Mouse (Mus musculus): Measurements from ENCODE around the gene Iqsec1.

Gene Iqsec1

DNA sequence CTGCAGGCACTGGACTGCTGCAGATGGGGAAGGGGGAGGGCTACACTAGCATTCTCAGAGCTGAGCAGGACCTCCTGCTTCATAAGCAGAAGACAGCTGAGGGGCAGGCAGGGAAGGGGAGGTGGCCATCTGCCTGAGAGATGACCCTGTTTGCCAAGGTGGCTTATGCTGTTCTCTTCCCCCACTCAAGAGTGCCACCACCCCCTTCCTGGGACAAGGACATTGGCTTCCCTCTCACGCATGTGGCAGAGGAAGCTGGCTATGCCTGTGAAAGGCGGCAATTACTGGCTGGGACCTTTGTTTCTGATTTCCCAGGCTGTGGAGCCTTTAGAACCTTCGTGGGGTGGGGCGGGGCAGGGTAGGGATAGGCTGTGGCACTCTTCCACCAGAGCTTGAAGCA, 204.5 kb downstream of the Iqsec1 start:
- no peak for DNase-seq (ENCODE audit: low spot score)

DNA sequence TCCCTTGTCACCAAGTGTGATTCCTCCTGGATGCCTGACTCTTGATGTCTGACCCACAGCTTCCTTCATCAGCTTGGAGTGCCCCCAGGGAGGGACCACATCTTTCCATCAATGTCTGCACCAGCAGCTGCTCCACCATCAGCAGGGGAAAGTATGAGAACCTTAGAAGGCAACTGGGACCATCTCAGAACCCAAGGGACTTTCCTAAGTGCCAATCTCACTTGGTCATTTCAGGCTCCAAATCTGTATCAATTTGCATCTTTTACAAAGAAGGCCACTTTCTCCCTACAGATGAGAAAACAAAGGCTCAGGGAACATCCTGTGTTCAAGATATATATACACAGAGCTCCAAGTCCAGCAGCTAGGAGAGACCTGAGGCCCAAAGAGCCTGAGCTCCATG, 205.3 kb downstream of the Iqsec1 start:
- DNase-seq (ENCODE audit: low spot score) = no peak

DNA sequence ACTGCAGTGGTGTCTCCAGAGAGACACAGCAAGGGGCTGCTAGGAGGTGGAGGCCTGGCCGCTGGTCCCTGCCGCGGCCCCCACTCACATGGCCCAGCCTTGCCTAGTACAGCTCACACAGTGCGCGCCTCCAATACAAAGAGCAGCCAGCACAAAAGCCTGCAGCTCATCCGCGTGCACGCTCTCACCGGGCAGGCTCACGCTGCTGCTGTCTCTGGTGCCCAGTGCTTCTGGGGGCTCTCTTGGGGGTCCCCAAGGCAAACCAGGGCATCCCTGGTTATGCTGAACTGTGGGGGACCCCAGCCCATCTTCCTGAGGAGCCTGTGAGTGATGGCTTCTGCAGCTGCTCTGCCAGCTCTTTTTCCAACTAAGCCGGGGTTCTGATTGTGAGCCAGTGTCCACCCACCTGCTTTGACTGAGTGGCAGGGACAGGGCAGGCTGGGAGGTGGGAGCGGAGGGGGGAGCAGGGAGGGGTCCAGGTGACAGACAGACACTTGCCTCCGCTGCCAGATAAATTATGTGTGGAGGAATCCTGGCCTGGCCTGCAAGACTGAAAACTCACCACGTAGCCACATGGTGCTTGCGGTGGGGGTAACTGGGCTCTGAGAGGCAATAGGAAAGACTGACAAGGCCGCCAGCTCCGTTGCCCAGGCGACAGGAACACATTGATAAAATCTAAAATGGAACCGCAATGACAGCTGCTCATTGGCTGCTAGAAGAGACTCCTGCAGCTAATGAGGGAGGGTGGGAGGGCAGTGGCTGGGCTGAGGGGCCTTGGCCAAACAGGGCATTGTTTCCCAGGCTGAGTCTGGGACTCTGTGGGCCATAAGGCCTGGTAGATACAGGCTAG, 206.3 kb downstream of the Iqsec1 start:
- no peak for DNase-seq (ENCODE audit: low spot score)

DNA sequence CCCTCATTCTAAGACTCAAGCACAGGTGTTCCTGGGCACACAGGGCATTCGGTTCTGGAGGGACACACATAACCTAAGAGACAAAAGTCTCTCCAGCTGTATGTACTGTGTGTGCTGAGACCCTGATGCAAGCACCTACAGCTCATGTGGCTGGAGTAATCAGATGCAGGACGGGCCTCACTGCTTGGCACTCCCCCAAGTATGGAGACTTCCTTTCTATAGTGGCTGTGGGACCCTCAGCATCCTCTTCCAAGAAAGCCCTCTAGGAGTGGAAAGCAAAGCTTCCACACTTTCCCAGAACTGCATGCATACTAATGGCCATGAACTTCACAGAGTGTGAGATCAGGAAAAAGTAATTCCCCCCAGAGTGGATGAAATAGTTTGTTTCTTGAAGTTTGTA, 208.0 kb downstream of the Iqsec1 start:
- DNase-seq (ENCODE audit: low spot score) = no peak

DNA sequence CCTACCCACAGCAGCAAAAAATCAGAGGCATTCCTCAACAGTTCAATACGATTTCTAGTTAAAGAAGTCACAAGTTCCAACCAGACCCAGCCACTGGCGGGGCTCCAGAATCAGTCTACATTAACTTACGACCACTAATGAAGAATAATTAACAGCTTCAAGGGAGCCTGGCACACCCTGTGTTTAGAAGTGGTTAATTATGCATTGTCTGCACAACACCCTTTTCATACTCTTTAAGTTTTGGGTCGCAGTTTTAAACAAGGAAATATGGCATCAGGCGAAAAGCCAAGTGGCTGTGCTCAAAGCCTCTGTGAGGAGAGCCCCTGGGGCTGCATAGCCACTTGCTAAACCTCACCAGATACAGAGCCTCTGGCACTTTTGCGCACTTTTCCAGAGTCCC, 209.6 kb downstream of the Iqsec1 start:
- DNase-seq (ENCODE audit: low spot score) = no peak

DNA sequence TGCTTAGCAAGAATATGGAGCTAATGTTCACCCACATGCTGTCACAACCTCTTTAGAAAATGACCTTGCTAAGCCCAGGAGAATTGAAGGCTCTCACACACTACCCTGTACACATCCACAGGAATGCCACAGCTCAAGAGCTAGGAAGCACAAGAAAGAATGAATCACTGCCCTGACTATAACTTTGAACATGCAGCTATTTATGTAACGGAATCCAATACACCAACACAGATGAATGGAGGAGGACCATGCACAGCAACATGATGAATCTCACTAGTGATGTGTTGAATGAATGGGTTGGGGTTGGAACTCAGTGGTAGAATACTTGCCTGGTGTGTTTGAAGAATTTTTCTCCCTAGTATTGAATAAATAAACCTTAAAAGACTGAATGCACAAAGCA, 211.2 kb downstream of the Iqsec1 start:
- no peak for DNase-seq (ENCODE audit: low spot score)

DNA sequence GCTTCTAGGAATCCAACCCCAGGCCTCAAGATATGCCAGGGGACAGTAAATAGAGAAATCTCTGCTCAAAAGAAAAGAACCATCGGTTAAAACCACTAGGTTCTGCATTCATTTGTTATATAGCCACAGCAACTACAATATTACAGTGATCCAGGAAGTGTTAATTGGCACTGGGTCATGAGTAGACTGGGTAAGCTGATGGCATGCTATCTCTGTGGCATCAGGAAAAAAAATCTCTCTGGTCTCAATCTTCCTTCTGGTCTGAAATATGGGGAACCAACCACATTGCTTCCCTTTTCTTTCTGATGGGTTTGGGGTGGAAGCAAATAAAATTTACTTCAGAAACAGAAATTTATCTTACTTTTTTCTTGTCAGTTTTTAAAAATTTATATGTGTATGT, 212.9 kb downstream of the Iqsec1 start:
- no peak for DNase-seq (ENCODE audit: low spot score)

DNA sequence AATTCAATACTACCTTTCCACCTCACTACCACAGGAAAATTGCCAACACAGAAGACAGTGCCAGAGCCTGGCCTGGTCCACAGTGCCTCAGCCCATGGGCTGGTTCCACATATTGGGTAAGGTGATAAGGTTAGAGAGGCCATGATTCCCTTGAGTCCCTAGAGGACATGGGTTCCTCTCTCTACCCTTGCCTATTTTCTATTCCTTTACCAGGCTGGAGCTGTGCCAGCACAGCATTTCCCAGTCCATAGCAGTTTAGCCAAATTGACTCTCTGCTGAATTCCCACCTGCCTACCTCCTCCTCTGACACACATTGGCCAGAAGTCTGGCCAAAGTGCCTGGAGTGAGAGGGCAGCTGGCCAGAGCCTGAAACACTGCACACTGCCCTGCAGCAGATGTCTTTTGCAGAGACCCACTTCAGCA, 214.7 kb downstream of the Iqsec1 start:
- DNase-seq (ENCODE audit: low spot score) = no peak

DNA sequence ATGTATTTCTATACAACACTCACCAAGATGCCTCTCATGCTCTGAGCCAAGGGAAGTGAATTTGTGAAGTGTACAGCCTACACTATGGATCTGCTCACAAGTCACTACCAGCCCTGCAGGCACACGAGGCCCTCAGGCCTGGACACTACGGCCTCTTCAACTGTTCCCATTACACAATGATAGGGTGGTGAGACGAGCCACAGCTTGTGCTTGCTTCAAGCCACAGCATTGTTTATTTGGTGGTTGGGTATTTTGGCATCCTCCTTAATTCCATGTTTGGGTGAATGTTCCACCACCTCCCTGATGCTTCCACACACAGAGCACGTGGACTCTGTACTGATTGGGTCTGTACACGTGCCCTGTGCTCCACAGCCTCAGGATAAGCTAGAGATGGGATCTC, 216.4 kb downstream of the Iqsec1 start:
- no peak for DNase-seq (ENCODE audit: low spot score)

DNA sequence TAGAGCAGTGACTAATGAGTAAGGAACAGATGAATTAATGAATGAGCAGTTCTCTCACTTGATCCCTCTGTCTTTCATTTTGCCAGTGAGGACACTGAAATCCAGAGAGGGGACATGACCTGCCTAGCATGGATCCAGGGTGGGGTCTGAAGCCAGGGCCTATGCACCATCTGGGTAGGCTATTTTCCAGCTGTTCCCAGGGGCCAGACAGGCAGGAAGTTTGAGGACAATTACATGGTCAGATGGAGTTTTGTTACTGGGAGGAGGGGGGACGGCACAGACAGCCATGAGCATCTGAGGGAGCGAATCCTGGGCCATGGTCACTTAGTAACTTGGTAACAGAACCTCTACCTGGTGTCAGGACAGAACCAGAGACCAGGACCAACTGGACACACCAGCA, 220.0 kb downstream of the Iqsec1 start:
- no peak for DNase-seq (ENCODE audit: low spot score)

DNA sequence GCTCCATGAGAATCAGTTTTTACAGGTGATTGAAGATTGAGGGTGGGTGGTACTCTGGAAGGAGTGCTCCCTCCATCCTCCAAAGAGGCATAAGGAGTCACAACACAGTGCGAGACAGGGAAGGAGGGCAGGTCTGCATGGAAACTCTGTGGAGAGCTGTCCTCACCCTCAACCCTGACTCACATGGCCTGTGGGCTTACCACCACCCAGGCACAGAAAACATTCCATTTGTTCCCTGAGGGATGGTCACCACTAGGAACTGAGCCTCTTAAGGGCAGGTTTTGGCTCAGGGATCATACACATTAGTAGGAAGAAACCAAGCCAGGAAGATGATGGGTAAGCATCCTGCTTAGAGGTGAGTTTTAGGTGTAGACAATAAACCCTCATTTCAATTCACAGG, 220.6 kb downstream of the Iqsec1 start:
- no peak for DNase-seq (ENCODE audit: low spot score)

DNA sequence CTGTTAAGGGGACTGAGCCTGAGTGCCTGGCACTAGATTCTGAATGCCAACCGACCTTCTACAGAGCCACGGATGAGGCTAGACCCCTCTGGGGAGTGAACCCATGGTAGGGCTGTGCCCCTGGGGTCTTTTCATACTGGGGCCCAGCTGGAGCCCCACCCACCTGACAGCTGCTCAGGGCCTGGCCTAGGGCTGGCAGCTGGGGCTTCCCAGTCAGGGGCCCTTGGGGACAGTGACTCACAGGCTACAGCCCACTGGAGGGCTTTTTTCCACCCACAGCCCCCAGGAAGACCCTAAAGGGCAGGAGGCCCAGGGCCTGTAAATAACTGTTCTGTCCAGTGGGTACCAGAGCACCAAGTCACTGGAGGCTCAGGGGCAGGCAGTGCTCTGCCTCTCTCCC, 223.7 kb downstream of the Iqsec1 start:
- no peak for DNase-seq (ENCODE audit: low spot score)

DNA sequence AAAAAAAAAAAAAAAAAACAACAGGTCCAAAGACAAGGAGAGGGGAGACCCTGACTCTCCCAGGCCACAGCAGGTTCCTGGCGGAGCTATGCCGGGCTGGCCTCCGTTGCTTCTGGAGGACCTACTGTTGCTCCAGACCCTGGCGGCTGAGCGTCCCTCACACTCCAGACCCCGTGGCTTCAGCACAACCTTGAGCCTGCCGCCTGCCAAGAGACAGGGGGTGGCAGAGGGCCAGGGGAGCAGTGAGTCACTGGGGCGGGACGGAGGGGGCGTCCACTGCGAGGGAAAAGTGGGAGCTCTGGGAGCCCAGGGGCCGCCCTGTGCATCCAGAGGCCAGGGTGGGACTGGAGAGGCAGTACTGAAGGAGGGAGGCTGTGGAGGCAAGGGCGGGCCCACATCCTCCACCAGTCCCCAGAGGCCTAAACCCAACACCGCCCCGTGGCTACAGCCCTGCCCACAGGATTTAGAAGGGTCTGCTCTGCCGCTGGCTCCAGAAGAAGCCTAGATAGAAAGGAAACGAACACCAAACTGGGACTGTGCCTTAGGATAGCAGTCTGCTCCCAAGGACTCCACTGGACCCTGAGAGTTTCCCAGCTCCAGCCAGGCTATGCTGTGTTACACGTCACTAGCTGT, 224.4 kb downstream of the Iqsec1 start:
- peak; percentile 88 for DNase-seq (ENCODE audit: low spot score)

DNA sequence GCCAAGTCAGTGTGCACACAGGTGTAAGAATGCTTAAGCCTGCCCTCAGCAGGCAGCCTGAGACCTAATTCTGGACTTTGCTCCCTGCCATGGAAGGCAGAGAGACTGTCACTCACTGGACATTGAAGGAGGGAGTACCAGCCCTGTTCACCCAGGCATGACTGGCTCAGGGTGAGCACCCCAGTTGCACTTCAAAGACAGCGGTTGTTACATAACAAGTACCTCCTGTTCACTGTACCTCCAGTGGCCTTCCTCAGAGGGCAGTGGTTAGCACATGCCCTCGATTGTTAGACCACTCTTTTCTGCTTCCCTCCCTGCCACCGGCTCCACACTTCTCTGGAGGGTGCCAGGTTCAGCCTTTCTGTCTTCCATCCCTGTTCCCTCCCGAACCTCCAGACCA, 225.2 kb downstream of the Iqsec1 start:
- DNase-seq (ENCODE audit: low spot score) = no peak

DNA sequence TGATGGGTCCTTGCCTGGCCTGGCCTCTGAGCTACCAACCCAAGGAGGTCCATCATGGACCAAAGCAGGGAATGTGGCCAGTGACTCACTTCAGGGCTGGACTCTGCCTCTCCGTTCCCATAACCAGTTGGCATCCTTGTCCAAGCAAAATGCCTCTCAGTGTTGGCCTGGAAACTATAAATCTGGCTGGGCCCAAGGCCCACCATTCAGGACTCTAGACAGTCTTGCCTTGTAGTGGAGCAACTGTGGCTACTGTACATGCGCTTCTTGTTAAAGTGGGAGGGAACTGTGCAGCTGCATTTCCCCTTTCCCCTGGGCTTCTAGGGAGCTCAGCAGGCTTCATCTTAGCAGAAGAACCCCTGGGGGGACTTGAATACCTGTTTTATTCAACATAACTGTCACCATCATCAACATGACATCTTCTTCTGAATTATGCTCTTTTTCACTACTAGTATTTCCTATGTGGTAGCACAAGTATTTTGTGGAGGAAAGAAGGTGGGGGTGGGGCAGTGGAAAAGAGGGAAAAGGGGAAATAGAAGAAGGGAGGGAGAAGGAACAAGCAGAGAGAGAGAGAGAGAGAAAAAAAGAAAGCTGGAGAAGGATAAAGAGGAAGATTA, 226.3 kb downstream of the Iqsec1 start:
- DNase-seq (ENCODE audit: low spot score) = no peak

DNA sequence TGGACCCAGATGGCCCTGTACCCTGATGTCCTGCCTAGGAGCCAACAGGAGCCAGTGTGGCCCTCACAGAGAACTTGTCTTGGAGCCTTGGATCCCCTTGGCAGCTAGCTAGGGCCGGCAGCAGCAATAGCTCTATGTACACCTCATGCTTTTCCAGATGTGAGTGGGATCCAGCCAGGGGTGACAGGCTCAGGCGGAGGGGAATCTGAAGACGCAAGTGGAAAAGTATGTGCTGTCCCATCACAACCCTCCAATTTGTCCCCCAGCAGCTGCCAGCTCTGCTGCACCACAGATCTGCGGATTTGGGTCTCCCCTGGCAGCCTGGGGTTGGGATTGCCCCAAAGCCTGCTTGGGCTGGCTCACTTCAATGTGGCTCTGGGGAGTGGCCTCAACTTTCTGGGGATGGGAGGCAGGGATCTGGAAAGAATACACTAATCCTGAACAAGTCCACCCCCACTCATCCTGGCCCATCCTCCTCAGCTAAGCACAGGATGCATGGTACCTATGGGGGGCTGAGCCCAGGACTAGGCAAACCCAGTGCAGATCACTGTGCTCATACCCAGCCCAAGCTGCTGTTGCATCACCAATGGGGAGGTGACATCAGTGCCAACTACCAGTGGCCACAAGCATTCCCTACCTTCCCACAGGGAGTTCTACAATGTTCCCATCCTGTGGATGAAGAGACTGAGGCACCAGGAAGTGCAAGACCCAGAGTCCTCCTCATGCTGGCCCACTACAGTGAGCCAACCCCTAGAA, 227.0 kb downstream of the Iqsec1 start:
- DNase-seq (ENCODE audit: low spot score) = no peak

DNA sequence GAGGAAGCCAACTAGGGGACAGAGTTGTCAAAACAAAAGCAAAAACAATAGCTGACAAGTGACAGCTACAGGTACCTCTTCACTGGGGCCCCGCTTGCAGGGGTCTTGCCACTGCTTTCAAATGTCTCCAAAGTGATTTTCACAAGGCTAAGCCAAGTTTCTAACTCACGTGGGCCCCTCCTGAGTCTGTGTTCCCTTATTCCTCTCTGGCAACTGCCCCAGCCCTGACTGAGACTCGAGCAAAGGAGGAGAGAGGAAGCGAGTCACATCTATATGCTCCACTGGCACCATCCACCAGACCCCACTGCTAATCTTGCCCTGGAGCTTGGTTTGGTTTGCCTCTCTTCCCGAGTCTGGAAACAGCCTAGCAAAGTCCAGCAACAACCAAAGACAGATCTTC, 227.6 kb downstream of the Iqsec1 start:
- DNase-seq (ENCODE audit: low spot score) = no peak

DNA sequence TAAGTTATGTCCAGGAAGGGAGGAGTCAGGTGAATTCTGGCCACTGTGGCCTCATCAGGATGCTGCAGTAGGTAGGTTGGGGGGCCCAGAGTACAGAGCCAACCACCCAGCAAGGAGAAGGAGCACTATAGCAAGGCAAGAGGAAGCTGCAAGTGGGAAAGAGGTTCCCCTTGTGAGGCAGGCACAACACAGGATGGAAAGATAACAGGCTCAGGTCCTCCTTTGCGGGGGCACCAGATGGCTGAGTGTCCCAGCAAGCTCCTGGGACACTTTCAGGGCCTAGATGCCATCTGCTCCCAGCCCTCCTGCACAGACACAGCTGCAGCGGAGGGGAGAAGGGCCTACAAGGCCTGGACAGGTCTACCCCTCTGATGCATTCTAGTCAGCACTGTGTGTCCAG, 228.7 kb downstream of the Iqsec1 start:
- no peak for DNase-seq (ENCODE audit: low spot score)

DNA sequence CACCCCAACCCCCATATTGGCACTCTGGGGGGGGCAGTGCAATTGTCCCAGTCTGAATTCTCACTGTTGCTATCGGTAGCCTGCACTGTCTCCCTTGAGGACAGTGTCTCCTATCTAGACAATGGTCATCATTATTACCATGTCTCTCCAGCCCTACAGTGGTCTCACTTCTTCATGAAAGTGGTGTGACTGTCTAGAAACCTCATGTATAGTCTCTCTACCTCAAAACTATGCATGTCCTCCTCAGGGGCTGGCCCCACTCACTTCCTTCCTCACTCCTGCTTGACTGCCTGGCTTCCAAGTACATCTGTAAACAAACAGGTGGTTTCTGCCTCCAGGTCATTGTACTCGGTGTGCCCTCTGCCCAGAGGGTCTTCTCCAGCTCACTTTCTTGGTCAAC, 230.3 kb downstream of the Iqsec1 start:
- no peak for DNase-seq (ENCODE audit: low spot score)

DNA sequence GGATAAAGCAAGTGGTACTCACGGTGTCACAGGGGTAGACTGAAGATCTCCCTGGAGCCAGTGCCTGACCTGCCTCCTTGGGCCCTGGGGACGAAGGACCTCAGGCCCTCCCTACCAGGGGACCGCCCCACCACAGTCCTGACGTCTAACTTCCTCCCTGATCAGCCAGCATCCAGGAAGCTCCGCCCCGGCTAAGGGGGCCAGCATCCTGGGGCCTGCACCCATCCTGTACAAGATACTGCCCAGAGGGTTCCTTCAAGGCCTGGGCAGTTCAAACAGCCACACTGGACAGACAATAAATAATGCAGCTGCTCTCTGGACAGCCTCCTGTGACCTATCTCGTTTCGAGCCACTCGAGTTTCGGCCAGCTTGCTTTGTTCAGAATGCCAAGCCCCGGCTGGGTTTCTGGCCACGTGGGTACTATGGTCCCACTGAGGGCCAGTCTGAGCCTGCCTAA, 231.0 kb downstream of the Iqsec1 start:
- DNase-seq (ENCODE audit: low spot score) = no peak

DNA sequence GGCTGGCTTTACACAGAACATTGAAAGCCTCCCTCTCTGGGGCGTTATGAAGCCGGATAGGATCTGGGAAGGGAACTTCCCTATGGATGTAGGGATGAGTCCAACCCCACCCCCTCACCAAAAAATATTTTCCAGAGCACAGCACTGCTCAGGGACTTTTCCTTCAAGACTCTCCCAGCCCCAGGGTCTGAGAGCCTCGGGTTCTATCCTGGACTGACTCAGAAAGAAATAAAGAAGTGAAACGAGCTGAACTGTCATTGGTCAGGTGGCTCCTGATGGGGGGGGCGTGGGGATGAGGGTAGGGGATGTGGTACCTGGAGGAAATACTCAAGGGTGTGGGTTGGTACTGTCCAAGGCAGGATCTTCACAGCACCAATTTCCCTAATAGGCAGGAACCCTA, 231.9 kb downstream of the Iqsec1 start:
- no peak for DNase-seq (ENCODE audit: low spot score)

DNA sequence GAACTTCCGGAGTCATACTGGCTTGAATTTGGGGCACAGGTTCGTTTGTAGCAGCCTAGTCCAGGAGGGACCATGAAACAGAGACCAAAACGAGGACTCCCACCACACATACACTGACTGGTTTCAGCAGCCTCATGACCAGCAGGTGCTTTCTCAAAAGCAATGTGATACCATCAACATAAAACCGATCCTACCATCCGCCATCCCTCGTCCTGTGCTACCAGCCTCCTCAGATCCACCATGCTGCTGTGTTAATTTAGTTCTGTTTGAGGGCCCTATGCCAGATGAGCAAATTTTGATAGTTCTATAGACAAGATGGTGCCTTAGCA, 232.9 kb downstream of the Iqsec1 start:
- DNase-seq (ENCODE audit: low spot score) = no peak

Data from ovary, postnatal 14 days (tissue).